Mouse (Mus musculus): ENCODE measurements around the gene Gabrg2. TPM values are rescaled to one million over a fixed set of nuclear protein-coding genes. Genes with fewer than 3 reads are reported as not detected.

The Gabrg2 gene
- polyA plus RNA-seq (2012; rRNA removed): not detected in 2 replicates

GRCm38 (mm10) chr11:42000190-42001098, at the start of gene Gabrg2:
Gene Gabrg2, minus strand, starts transcription at chr11:42000857.
- WGBS: 17% methylated on average over 20 of the region's 20 CpGs

GRCm38 (mm10) chr11:42048201-42048600, 47.5 kb upstream of the Gabrg2 start:
- H3K27ac ChIP-seq (ENCODE audit: insufficient read depth, low read length): no peak overlapping the region
- H3K4me1 ChIP-seq (ENCODE audit: control insufficient read depth, insufficient read depth, insufficient read length): no peaks in the 10 kb centered on the region
- TF ChIP-seq POLR2A (IDR thresholded peaks at IDR 0.05; ENCODE audit: low read depth, low read length) (no peak), CTCF (IDR thresholded peaks at IDR 0.05; ENCODE audit: extremely low read depth, insufficient read depth, insufficient read length, insufficient replicate concordance) (no peak)
- no peak overlapping the region for H3K4me3 ChIP-seq (ENCODE audit: extremely low read depth, insufficient read depth, insufficient read length)
- H3K36me3 ChIP-seq (ENCODE audit: control insufficient read depth, insufficient read depth, low read length): no peaks in the 10 kb centered on the region
- DNase-seq (ENCODE audit: low read depth in 1 of 2, low spot score in 2 of 2): no peak
- no peaks in the 10 kb centered on the region for H3K27me3 ChIP-seq (ENCODE audit: control insufficient read depth, insufficient read depth, low read length)

More at GRCm38 (mm10) chr11:42000190-42001098, at the start of gene Gabrg2:
- H3K4me1 ChIP-seq (ENCODE audit: control insufficient read depth, insufficient read depth, insufficient read length): no peaks in the 10 kb centered on the region
- no peaks in the 10 kb centered on the region for H3K27me3 ChIP-seq (ENCODE audit: control insufficient read depth, insufficient read depth, low read length)
- H3K36me3 ChIP-seq (ENCODE audit: control insufficient read depth, insufficient read depth, low read length): no peaks in the 10 kb centered on the region
- H3K27ac ChIP-seq (ENCODE audit: insufficient read depth, low read length): no peak within 1 kb of the TSS
- H3K4me3 ChIP-seq (ENCODE audit: extremely low read depth, insufficient read depth, insufficient read length): no peak within 1 kb of the TSS
- no peak for TF ChIP-seq POLR2A (IDR thresholded peaks at IDR 0.05; ENCODE audit: low read depth, low read length)
- no peak for TF ChIP-seq CTCF (IDR thresholded peaks at IDR 0.05; ENCODE audit: extremely low read depth, insufficient read depth, insufficient read length, insufficient replicate concordance)
- no peak for DNase-seq (ENCODE audit: low read depth in 1 of 2, low spot score in 2 of 2)

- Histone ChIP-seq H3K4me3 (ENCODE audit: extremely low read depth, insufficient read depth, insufficient read length) (no peak overlapping the region), H3K36me3 (ENCODE audit: control insufficient read depth, insufficient read depth, low read length) (no peaks in the 10 kb centered on the region), H3K4me1 (ENCODE audit: control insufficient read depth, insufficient read depth, insufficient read length) (no peaks in the 10 kb centered on the region), H3K27ac (ENCODE audit: insufficient read depth, low read length) (no peak overlapping the region), H3K27me3 (ENCODE audit: control insufficient read depth, insufficient read depth, low read length) (no peaks in the 10 kb centered on the region)
- TF ChIP-seq CTCF (IDR thresholded peaks at IDR 0.05; ENCODE audit: extremely low read depth, insufficient read depth, insufficient read length, insufficient replicate concordance) (no peak), POLR2A (IDR thresholded peaks at IDR 0.05; ENCODE audit: low read depth, low read length) (no peak)
- 5% methylated on average over 7 of the region's 7 CpGs for WGBS
- DNase-seq (ENCODE audit: low read depth in 1 of 2, low spot score in 2 of 2): no peak
These were observed 1.2 kb downstream of the Gabrg2 start for GRCm38 (mm10) chr11:41999468-41999881.

- Histone ChIP-seq H3K36me3 (ENCODE audit: control insufficient read depth, insufficient read depth, low read length) (no peaks in the 10 kb centered on the region), H3K27ac (ENCODE audit: insufficient read depth, low read length) (no peak overlapping the region), H3K4me1 (ENCODE audit: control insufficient read depth, insufficient read depth, insufficient read length) (no peaks in the 10 kb centered on the region), H3K27me3 (ENCODE audit: control insufficient read depth, insufficient read depth, low read length) (no peaks in the 10 kb centered on the region), H3K4me3 (ENCODE audit: extremely low read depth, insufficient read depth, insufficient read length) (no peak overlapping the region)
- TF ChIP-seq CTCF (IDR thresholded peaks at IDR 0.05; ENCODE audit: extremely low read depth, insufficient read depth, insufficient read length, insufficient replicate concordance) (no peak), POLR2A (IDR thresholded peaks at IDR 0.05; ENCODE audit: low read depth, low read length) (no peak)
- WGBS: 86% methylated on average over 6 of the region's 6 CpGs
- no peak for DNase-seq (ENCODE audit: low read depth in 1 of 2, low spot score in 2 of 2)
These were observed 20.5 kb downstream of the Gabrg2 start for GRCm38 (mm10) chr11:41980152-41980551.

GRCm38 (mm10) chr11:41968595-41968994, 32.1 kb downstream of the Gabrg2 start:
- no peak for DNase-seq (ENCODE audit: low read depth in 1 of 2, low spot score in 2 of 2)
- Histone ChIP-seq H3K36me3 (ENCODE audit: control insufficient read depth, insufficient read depth, low read length) (no peaks in the 10 kb centered on the region), H3K27ac (ENCODE audit: insufficient read depth, low read length) (no peak overlapping the region), H3K27me3 (ENCODE audit: control insufficient read depth, insufficient read depth, low read length) (no peaks in the 10 kb centered on the region), H3K4me1 (ENCODE audit: control insufficient read depth, insufficient read depth, insufficient read length) (no peaks in the 10 kb centered on the region), H3K4me3 (ENCODE audit: extremely low read depth, insufficient read depth, insufficient read length) (no peak overlapping the region)
- TF ChIP-seq POLR2A (IDR thresholded peaks at IDR 0.05; ENCODE audit: low read depth, low read length) (no peak), CTCF (IDR thresholded peaks at IDR 0.05; ENCODE audit: extremely low read depth, insufficient read depth, insufficient read length, insufficient replicate concordance) (no peak)

- Histone ChIP-seq H3K4me3 (ENCODE audit: extremely low read depth, insufficient read depth, insufficient read length) (no peak overlapping the region), H3K27ac (ENCODE audit: insufficient read depth, low read length) (no peak overlapping the region), H3K36me3 (ENCODE audit: control insufficient read depth, insufficient read depth, low read length) (no peaks in the 10 kb centered on the region), H3K27me3 (ENCODE audit: control insufficient read depth, insufficient read depth, low read length) (no peaks in the 10 kb centered on the region), H3K4me1 (ENCODE audit: control insufficient read depth, insufficient read depth, insufficient read length) (no peaks in the 10 kb centered on the region)
- 88% methylated on average over 8 of the region's 8 CpGs for WGBS
- no peak for DNase-seq (ENCODE audit: low read depth in 1 of 2, low spot score in 2 of 2)
- no peak for TF ChIP-seq CTCF (IDR thresholded peaks at IDR 0.05; ENCODE audit: extremely low read depth, insufficient read depth, insufficient read length, insufficient replicate concordance)
- TF ChIP-seq POLR2A (IDR thresholded peaks at IDR 0.05; ENCODE audit: low read depth, low read length): no peak
These were observed 38.0 kb downstream of the Gabrg2 start for GRCm38 (mm10) chr11:41962706-41963105.

- Histone ChIP-seq H3K27ac (ENCODE audit: insufficient read depth, low read length) (no peak overlapping the region), H3K27me3 (ENCODE audit: control insufficient read depth, insufficient read depth, low read length) (no peaks in the 10 kb centered on the region), H3K36me3 (ENCODE audit: control insufficient read depth, insufficient read depth, low read length) (no peaks in the 10 kb centered on the region), H3K4me1 (ENCODE audit: control insufficient read depth, insufficient read depth, insufficient read length) (no peaks in the 10 kb centered on the region), H3K4me3 (ENCODE audit: extremely low read depth, insufficient read depth, insufficient read length) (no peak overlapping the region)
- WGBS: 67% methylated on average over 2 of the region's 2 CpGs
- DNase-seq (ENCODE audit: low read depth in 1 of 2, low spot score in 2 of 2): no peak
- TF ChIP-seq CTCF (IDR thresholded peaks at IDR 0.05; ENCODE audit: extremely low read depth, insufficient read depth, insufficient read length, insufficient replicate concordance) (no peak), POLR2A (IDR thresholded peaks at IDR 0.05; ENCODE audit: low read depth, low read length) (no peak)
These were observed 47.1 kb downstream of the Gabrg2 start for GRCm38 (mm10) chr11:41953550-41953949.
